Mouse (Mus musculus) thymus, postnatal 0 days (tissue): ENCODE data around the gene Rhox12. TPM values are rescaled to one million over a fixed set of nuclear protein-coding genes. Genes with fewer than 3 reads are reported as not detected.

Source experiments
- DNase-seq: peaks from one replicate; pipeline ENCODE4 v3.0.0-alpha.2; 2015; ENCODE audit warnings: low spot score
- polyA plus RNA-seq: library from polyadenylated mRNA; unstranded; fragments of >200 nt; fragmentation: Nextera tagmentation; extraction: Ambion mirVana; gene quantifications from 2 replicates; pipeline ENCODE4 v1.2.1, GENCODE M21; 2015

Rhox12 gene
- polyA plus RNA-seq, result 0.28 TPM in 1 of 2 replicates, not detected in the other

GRCm38 (mm10) chrX:38110807-38111206, at the start of gene Rhox12:
Rhox12 (minus strand) TSS chrX:38110907.
- no peak for DNase-seq

GRCm38 (mm10) chrX:38159097-38159496, 48.4 kb upstream of the Rhox12 start:
- DNase-seq, result no peak

GRCm38 (mm10) chrX:38121478-38121877, 10.8 kb upstream of the Rhox12 start:
- DNase-seq, result no peak

GRCm38 (mm10) chrX:38120982-38121381, 10.3 kb upstream of the Rhox12 start, which contains the start of gene Rhox13:
Rhox13 (plus strand) TSS chrX:38121219.
- no peak for DNase-seq

GRCm38 (mm10) chrX:38085041-38085440, 25.7 kb downstream of the Rhox12 start, which contains the start of gene Rhox11:
Rhox11 (minus strand) TSS chrX:38085141.
- DNase-seq, result no peak

GRCm38 (mm10) chrX:38084226-38084625, 26.5 kb downstream of the Rhox12 start:
- peak; percentile 12 for DNase-seq

- no peak for DNase-seq
Measured at GRCm38 (mm10) chrX:38066175-38066574, 44.5 kb downstream of the Rhox12 start, which contains the start of gene Rhox10. Rhox10 (plus strand) TSS chrX:38066475.

- DNase-seq, result peak; percentile 1
Measured at GRCm38 (mm10) chrX:38061544-38061943, 49.2 kb downstream of the Rhox12 start.

Other genes with a start within 250 kb of the Rhox12 start
- gene Rhox8, start 232.0 kb downstream of the Rhox12 start, polyA plus RNA-seq, result not detected in 2 replicates
- gene Rhox7b, start 213.7 kb downstream of the Rhox12 start, polyA plus RNA-seq, result not detected in 2 replicates
- 0.14 TPM in 1 of 2 replicates, not detected in the other for gene Rhox9, start 209.1 kb downstream of the Rhox12 start, polyA plus RNA-seq
- not detected in 2 replicates for gene Btg1-ps1, start 92.1 kb downstream of the Rhox12 start, polyA plus RNA-seq
- gene Btg1-ps2, start 67.8 kb downstream of the Rhox12 start, polyA plus RNA-seq, result not detected in 2 replicates
- not detected in 2 replicates for gene Rhox10, start 44.4 kb downstream of the Rhox12 start, polyA plus RNA-seq
- gene Rhox11, start 25.8 kb downstream of the Rhox12 start, polyA plus RNA-seq, result not detected in 2 replicates
- gene Rhox13, start 10.3 kb upstream of the Rhox12 start, polyA plus RNA-seq, result not detected in 2 replicates
- gene Zbtb33, start 78.9 kb upstream of the Rhox12 start, polyA plus RNA-seq, result 3.3 and 4.0 TPM in 2 replicates
- gene Tmem255a, start 141.5 kb upstream of the Rhox12 start, polyA plus RNA-seq, result 8.4 and 8.8 TPM in 2 replicates
- 0.03 and 0.04 TPM in 2 replicates for gene Atp1b4, start 205.3 kb upstream of the Rhox12 start, polyA plus RNA-seq